Mouse (Mus musculus) granulocyte monocyte progenitor cell, adult 5-6 weeks (primary cell): Measurements from ENCODE around the gene Prpf8. TPM values are rescaled to one million over a fixed set of nuclear protein-coding genes. Genes with fewer than 3 reads are reported as not detected.

Source experiments
- ATAC-seq: replicated peaks from 2 replicates; pipeline ENCODE4 v1.8.0; 2016; ENCODE audit warnings: mild to moderate bottlenecking, moderate TSS enrichment, inconsistent platforms; ENCODE audit not compliant: poor library complexity, severe bottlenecking
- total RNA-seq, 2 experiments: library from RNA; stranded (forward) in 1 of 2; stranded (reverse) in 1 of 2; fragments of 200-712, 200-1000 nt in 1 of 2; fragments of >200 nt in 1 of 2; fragmentation: Nextera tagmentation in 1 of 2; gene quantifications; 2 replicates each; pipeline ENCODE4 v1.2.3; 2014 to 2017

Prpf8 gene
- total RNA-seq, 2 experiments from 2014 or later, result 127 to 174 TPM

DNA sequence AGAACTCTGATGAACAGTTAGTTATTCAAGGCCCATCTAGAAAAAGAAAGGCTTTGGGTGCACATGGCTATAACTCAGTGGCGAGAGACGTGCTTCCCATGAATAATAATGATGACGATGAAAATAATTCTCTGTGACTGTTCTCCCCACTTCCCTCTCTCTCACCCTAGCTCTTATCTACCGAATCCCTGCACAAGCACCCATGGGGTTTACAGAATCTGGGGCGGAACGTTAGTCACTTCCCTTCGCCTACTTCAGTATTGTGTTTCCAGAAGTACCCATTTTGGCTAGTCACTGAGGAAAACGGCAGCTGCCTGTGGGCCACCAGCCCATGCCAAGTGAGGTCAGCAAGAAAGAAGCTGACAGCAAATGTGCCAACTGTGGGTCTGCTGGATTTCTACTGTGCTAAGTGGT lies 28.0 kb upstream of the Prpf8 start:
- peak; percentile 6 for ATAC-seq

GRCm38 (mm10) chr11:75459141-75459711 lies 27.4 kb upstream of the Prpf8 start:
- ATAC-seq, result no peak

GRCm38 (mm10) chr11:75459751-75460102 lies 26.9 kb upstream of the Prpf8 start:
- no peak for ATAC-seq

GRCm38 (mm10) chr11:75460103-75460843 lies 26.3 kb upstream of the Prpf8 start:
- ATAC-seq, result peak; percentile 45

DNA sequence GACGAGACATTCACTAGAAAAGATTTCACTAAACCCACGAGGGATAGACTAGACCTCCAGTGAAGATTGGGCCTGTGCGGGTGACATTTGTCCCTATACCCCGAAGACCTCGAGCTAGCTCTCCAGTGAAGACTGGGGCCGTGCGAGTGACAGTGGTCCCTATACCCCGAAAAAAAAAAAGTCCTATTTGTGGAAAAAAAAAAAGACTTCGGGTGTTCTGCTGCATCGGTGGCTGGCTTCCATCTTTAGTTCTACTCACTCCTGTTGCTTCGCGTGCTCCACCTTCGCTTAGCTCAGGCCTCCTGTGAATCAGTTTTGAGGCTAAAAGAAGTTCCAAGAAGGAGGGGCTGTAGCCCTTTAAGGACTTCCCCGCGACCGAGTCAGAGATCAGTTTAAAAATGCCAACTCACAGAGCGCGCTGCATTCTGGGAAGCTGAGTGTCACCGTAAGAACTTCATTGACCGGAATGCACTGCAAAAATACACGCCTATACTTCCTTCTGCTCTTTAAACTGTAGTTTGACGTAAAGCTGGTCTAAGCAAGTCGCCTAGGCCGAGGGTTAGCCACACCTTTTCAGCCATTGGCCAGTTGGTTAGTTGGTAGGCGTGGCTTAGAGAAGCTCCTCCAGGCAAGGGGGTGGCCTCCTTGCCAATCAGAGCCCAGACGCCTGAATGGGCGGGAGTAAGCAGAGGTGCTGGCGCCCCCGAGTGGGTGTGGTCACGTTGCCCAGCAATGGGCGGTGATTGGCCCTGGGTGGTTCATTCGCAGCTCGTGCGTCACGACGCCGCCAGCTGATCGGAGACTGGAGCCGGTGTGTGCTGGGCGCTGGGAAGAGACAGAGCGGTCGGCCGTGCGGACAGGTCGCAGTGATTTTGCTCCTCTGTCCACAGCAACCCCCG lies 25.5 kb upstream of the Prpf8 start, which contains the start of gene Tlcd2:
Gene Tlcd2, plus strand, starts transcription at position 872 of the 899 bp plus-strand sequence.
- ATAC-seq, result peak; percentile 72

GRCm38 (mm10) chr11:75461743-75462252 lies 24.8 kb upstream of the Prpf8 start:
- no peak for ATAC-seq

GRCm38 (mm10) chr11:75462253-75462783 lies 24.3 kb upstream of the Prpf8 start:
- ATAC-seq, result peak; percentile 16

DNA sequence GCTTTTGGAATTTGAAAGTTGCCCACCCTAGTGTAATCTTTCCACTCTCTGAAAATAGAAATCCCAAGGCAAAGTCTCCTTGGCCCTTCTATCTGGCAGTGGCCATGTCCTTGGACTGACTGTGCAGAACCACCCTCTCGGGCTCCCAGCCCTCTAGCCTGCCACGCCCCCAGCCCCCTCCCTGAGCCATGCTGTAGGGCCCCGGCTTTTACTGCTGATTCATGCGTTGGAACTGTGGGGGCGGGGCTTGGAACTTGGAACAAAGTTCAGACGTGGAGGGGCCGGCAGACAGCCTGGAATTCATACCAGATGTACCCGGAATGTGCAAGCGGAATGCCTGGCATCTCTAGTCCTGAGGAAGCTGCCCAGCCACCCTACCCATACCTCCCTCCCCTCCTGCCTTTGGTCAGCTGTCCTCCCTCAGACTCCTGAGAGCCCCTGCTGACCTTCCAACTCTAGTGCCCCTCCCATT lies 23.7 kb upstream of the Prpf8 start:
- peak; percentile 8; the same call in 1 of the 2 replicates for ATAC-seq

DNA sequence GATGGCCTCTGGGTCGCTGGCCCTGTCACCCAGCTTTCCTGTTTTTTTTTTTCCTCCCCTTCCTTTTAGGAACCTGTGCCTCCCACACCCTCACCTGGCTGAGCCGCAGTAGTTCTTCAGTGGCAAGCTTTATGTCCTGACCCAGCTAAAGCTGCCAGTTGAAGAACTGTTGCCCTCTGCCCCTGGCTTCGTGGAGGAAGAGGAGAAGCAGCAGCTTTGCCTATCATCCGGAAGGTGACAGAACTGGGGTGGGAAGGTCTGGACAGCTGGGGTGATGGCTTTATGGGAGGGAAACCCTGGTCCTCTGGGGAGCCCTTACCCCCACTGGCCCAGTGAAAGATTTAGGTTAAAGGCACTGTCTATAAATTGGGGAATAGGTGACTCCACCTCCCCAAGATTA lies 23.0 kb upstream of the Prpf8 start:
- ATAC-seq, result no peak

DNA sequence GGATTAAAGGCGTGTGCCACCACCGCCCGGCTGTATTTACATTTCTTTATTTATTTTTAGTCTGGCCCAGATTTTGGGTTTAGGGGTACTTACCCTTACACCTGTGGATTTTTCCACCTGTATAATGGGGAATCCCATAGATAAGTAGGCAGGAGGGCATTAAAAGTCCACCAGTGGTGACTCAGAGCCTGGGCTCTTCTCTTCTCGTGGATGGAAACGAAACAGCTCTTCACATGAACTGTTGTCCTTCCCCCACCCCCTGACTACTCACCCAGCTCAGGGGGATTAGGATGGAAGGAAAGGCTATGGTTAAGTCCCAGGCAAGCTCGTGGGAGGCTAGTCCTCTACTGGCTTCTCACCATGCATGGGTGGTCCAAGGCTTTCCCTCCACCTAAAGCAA lies 22.2 kb upstream of the Prpf8 start:
- ATAC-seq, result no peak

DNA sequence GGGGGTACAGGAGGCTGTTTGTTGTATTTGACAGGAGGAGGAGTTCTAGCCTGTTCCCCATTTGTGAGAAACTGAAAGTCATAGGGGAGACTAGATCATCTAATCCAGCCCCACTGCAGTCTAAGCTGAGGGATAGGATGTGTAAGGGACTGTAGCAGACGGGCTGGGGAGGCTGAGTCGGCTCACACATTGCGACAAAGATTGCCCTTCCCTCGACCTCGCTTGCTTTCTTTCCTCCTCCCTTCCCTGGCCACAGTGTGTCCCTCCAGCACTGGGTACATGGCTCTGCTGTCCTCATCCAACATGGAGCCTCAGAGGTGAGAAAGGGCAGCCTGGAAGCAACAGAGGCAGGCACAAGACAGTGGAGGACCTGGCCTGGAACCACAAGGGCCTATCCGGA lies 21.6 kb upstream of the Prpf8 start:
- ATAC-seq, result no peak

DNA sequence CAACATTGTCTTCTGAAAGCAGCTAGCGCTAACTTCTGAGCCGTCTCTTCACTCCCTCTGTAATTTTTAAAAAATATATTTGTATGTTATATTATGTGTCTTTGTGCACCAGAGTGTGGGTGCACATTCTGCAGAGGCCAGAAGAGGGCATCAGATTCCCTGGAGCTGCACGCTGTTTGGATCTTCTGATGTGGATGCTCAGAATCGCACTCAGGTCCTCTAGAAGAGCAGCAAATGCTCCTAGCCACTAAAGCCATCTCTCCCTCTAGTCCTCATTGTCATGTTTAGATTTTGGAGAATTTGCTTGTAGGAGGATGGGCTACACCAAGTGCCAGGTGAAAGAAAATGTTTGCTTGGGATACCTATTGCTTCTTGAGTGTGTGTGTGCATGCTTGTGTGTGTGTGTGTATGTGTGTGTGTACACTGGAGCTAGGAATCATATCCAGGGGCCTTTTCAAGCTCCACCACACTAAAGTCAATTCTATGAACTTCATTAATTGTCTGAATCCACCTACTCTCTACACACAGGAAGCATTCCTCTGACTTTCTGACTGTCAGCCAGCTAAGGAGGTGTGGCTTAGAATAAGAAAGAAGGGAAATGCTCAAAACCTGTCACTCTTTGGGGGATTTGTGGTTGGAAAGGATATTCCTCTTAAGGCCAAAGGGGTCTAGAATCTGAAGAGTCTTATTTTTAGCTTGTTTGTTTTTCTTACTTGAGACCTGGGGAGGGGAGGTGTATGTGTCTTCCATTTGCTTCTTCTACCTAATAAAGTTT lies 19.7 kb upstream of the Prpf8 start:
- ATAC-seq, result no peak

DNA sequence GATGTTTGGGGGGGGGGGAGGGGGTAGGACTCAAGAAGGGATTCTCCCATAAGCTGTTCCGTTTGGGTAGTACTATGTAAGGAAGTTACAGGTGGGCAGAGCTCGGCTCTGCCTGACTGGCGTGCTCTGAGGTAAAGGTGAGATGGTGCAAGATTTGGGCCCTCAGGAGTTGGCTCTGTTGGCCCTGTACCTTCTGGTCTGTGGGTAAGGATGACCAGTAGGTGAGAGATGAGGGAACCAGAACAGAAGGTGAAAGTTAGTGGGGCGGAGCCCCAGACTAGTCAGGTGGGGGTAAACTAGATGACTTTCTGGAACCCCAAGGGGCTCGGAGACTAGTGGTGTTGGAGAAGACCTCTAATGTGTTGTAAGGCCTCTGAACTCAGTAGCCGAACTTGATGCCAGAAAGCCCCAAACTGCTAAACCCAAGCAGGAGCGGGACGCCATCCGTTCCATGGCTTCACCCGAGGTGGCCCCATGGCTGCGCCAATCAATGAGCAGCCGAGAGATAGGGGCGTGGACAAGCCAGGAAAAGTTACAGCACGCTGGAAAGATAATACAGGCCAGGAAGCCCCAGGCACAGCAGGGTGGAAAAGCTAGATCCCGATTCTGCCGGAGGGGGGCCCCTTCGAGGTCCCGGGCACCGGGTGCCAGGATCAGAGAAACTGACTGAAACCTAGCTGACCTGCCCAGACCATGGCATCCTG lies 19.0 kb upstream of the Prpf8 start:
- ATAC-seq, result peak; percentile 69

DNA sequence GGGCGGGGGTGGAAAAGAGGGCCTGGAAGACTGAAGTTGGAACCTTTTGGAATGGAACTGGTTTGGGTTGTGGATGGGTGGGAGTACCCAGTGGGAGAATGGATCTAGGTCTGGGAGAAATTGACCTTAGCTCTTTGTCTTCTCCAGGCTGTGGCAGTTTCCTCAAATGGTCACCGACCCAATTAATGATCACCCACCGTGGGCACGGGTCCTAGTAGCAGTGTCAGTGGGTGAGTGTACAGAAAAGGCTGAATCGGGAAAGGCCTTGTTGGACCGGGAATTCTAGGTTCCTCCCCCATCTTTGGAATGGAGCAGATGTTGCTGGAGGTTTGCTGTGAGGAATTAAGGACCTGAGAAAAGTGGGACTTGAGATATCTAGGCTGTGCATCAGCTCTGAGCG lies 18.2 kb upstream of the Prpf8 start:
- ATAC-seq, result no peak

- no peak for ATAC-seq
These were observed 17.4 kb upstream of the Prpf8 start for GRCm38 (mm10) chr11:75469261-75469660.

DNA sequence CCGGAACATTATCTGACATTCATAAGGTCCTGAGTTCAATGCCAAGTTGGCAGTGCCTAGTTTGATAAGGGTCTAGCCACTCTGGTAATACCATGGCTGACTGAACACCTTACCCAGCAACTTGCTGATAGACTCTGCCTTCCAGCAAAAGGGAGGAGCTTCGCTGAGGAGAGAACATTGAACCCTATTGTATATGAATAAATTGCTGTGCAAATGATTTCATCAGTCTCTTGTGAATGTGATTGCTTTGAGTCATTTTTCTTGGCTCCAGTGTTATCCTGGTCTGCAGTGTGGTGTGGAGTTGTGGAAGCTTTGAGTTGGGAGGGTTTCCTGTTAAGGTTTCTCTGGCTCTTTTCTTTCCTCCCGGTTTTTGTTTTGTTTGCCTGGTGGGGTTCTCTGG lies 15.9 kb upstream of the Prpf8 start:
- ATAC-seq, result no peak

- peak; percentile 65 for ATAC-seq
These were observed 14.0 kb upstream of the Prpf8 start for GRCm38 (mm10) chr11:75472469-75473081.

- ATAC-seq, result no peak
These were observed 13.2 kb upstream of the Prpf8 start for GRCm38 (mm10) chr11:75473376-75473775.

GRCm38 (mm10) chr11:75486192-75486591 lies 424 bp upstream of the Prpf8 start:
- no peak for ATAC-seq
